Mouse (Mus musculus): ENCODE measurements around the gene Hes5.

GRCm38 (mm10) chr4:154972546-154972945 is 11.8 kb downstream of the Hes5 start:
- TF ChIP-seq CTCF (IDR thresholded peaks at IDR 0.05; ENCODE audit: low read depth) (no peak), EP300 (IDR thresholded peaks at IDR 0.05; ENCODE audit: low read depth) (no peak)

Data from liver, postnatal 0 days (tissue).